In the genomic region with DNA sequence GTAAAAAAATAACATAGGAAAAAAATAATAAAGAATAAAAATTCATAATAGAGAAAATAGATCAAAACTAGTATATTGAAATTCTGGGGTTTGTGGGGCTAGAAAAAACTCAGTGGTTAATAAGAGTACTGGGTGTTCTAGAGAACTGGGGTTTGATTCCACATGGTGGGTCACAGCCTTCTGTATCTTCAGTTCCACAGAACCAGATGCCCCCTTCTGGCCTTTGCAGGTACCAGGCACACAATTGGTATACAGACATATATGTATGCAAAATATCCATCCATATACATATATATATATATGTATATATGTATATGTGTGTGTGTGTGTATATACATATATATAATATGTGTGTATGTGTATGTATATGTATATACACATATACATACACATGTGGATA, we compare ENCODE assay signal across 13 mouse cellular contexts. TPM values are rescaled to one million over a fixed set of nuclear protein-coding genes. Genes with fewer than 3 reads are reported as not detected.
DNase-seq lines count a peak whose midpoint lies in the region; ATAC-seq and TF ChIP-seq lines count a peak whose summit lies in the region.
"Had no signal": no experiment of that assay in that cellular context is flagged by ENCODE, and none has a peak within 500 bp of the region (broad histone marks: within the 10 kb centered on the region; RNA-seq: fewer than 3 reads in every experiment).

No protein-coding gene starts in this region.

- no peak for DNase-seq in hindbrain, postnatal 0 days (ENCODE audit: low spot score)
- DNase-seq in lung, postnatal 36 days, result peak; percentile 32
- no peak for DNase-seq in lung, postnatal 4 days
- peak; percentile 34 for DNase-seq in brain, adult 2 months (ENCODE audit: low read depth, low spot score)
- DNase-seq in thymus, postnatal 4 days, result peak; percentile 41
- DNase-seq in frontal cortex, postnatal 14 days (ENCODE audit: low spot score in 2 of 2), result no peak
- DNase-seq: adrenal gland, adult 2 months; heart, postnatal 36 days; right cerebral cortex, postnatal 25 days had no signal

- ATAC-seq in hindbrain, postnatal 0 days, result no peak
- no peak for ATAC-seq in hindbrain, embryonic 12.5 days (ENCODE audit: low FRiP score)

- no peaks in the 10 kb centered on the region for H3K27me3 ChIP-seq in hindbrain, postnatal 0 days (ENCODE audit: insufficient read depth, low read length)
- no peaks in the 10 kb centered on the region for H3K27me3 ChIP-seq in hindbrain, embryonic 12.5 days
- H3K27me3 ChIP-seq: forebrain, embryonic 12.5 days; limb, embryonic 13.5 days had no signal

- H3K27ac ChIP-seq in hindbrain, postnatal 0 days, result no peak overlapping the region
- no peak overlapping the region for H3K27ac ChIP-seq in hindbrain, embryonic 12.5 days
- H3K27ac ChIP-seq: forebrain, embryonic 12.5 days; limb, embryonic 13.5 days; midbrain, embryonic 10.5 days had no signal

- no peaks in the 10 kb centered on the region for H3K4me1 ChIP-seq in hindbrain, postnatal 0 days (ENCODE audit: insufficient read depth, low read length)
- no peaks in the 10 kb centered on the region for H3K4me1 ChIP-seq in hindbrain, embryonic 12.5 days
- H3K4me1 ChIP-seq: forebrain, embryonic 12.5 days; limb, embryonic 13.5 days; midbrain, embryonic 10.5 days had no signal

- H3K9ac ChIP-seq in hindbrain, postnatal 0 days (replicated peaks; ENCODE audit: low read length), result no peak overlapping the region
- no peak overlapping the region for H3K9ac ChIP-seq in hindbrain, embryonic 12.5 days
- H3K9ac ChIP-seq: forebrain, embryonic 12.5 days; limb, embryonic 13.5 days had no signal

- peak; percentile 25 for TF ChIP-seq CTCF in hindbrain, postnatal 0 days (IDR thresholded peaks at IDR 0.05; ENCODE audit: low read depth)

- H3K9me3 ChIP-seq in hindbrain, postnatal 0 days (ENCODE audit: low read length), result no peaks in the 10 kb centered on the region
- no peaks in the 10 kb centered on the region for H3K9me3 ChIP-seq in hindbrain, embryonic 12.5 days (replicated peaks)
- H3K9me3 ChIP-seq: forebrain, embryonic 12.5 days; limb, embryonic 13.5 days; midbrain, embryonic 10.5 days had no signal

- H3K36me3 ChIP-seq in hindbrain, postnatal 0 days (ENCODE audit: insufficient read depth, low read length), result no peaks in the 10 kb centered on the region
- no peaks in the 10 kb centered on the region for H3K36me3 ChIP-seq in hindbrain, embryonic 12.5 days
- H3K36me3 ChIP-seq: forebrain, embryonic 12.5 days; limb, embryonic 13.5 days; midbrain, embryonic 10.5 days had no signal

- H3K4me2 ChIP-seq in hindbrain, postnatal 0 days (ENCODE audit: low read depth, low read length), result no peak overlapping the region
- H3K4me2 ChIP-seq in hindbrain, embryonic 12.5 days (replicated peaks), result no peak overlapping the region
- H3K4me2 ChIP-seq: forebrain, embryonic 12.5 days; limb, embryonic 13.5 days had no signal

- H3K4me3 ChIP-seq in hindbrain, postnatal 0 days (ENCODE audit: low read length), result no peak overlapping the region
- H3K4me3 ChIP-seq in hindbrain, embryonic 12.5 days, result no peak overlapping the region
- H3K4me3 ChIP-seq: forebrain, embryonic 12.5 days; limb, embryonic 13.5 days; midbrain, embryonic 10.5 days had no signal

RNA-seq across cellular contexts. Expression of gene 2010300C02Rik, which starts 39.5 kb away (rescaled TPM):
- total RNA-seq in hindbrain, postnatal 0 days (2014; rRNA removed), result 7.1 and 10.0 TPM in 2 replicates
- 4.1 and 5.3 TPM in 2 replicates for polyA plus RNA-seq in hindbrain, postnatal 0 days (2015; fragmentation: Nextera tagmentation; extraction: Ambion mirVana)
- polyA plus RNA-seq in hindbrain, embryonic 12.5 days (2016; fragmentation: Nextera tagmentation; extraction: Ambion mirVana), result 2.6 TPM in 2 replicates

Comparison
In these comparisons a context has a peak if more than half of its experiments do, and no peak if none do; other contexts are left out.
1. DNase-seq: peak in lung, postnatal 36 days (single experiment), brain, adult 2 months (single experiment) and thymus, postnatal 4 days (single experiment); none in hindbrain, postnatal 0 days (single experiment), lung, postnatal 4 days (0 of 2) and frontal cortex, postnatal 14 days (0 of 2).